Mouse (Mus musculus): ENCODE measurements at regions not wholly inside any gene's neighbourhood (a gene's known extent, or its start where the extent isn't known, plus 50 kb on each side); places are given as distances from the start of the nearest gene placed in this dataset.

DNA sequence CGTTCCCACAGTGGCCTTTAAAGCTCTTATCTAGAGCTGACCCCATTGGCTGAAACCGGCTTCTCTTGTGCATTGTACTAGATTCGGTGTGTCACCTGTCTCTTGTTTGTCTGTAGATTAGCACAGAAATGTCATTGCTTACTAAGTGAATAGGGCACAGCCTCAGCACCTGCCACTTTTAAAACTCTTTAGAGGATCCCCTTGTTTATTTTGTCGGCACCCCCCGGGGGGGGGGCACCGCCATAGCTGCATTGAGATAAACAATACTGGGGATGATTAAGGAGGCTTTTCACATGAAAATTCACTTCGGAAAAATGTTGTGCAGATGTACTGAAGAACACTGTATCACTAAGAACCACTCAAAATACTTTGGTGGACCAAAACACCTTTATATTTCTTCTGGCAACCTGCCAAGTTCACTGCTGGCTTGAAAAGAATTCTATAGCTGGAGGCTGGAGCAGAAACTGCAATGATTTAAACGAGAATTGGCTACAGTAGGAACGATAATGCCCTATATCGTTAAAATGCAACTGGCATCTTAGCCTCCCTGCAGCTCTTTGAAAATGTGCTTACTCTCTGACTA lies 278.6 kb downstream of the Tox3 start:
- TF ChIP-seq CTCF (conservative IDR thresholded peaks at IDR 0.05; ENCODE audit: low read length) = no peak
- no peak for TF ChIP-seq NANOG (IDR thresholded peaks at IDR 0.05; ENCODE audit: borderline replicate concordance, low read length)

Measured in E14TG2a.4 (cell line).